Mouse (Mus musculus) activated CD4-positive, CD25-positive, alpha-beta regulatory T cell, adult 4 months (primary cell): Measurements from ENCODE around the gene Denr. TPM values are rescaled to one million over a fixed set of nuclear protein-coding genes. Genes with fewer than 3 reads are reported as not detected.

Experiments
- ATAC-seq: one replicate; pipeline ENCODE4 v1.8.0; 2017
- polyA plus RNA-seq, 2 experiments: library from polyadenylated mRNA; unstranded; fragments of 100-300 nt; shearing (Covaris generic); gene quantifications; one replicate each; pipeline ENCODE4 v1.2.1; 2017

Gene Denr
- polyA plus RNA-seq, 2 experiments from 2014 or later, result 81.2 to 84.6 TPM

- peak; percentile 47 for ATAC-seq
Observed at GRCm38 (mm10) chr5:123973299-123974178, 66.6 kb downstream of the Denr start, which contains the start of gene Hip1r. Gene Hip1r, plus strand, starts transcription at chr5:123973628.

GRCm38 (mm10) chr5:123974179-123974485 is 67.2 kb downstream of the Denr start:
- ATAC-seq, result no peak

- peak; percentile 64 for ATAC-seq
Observed at GRCm38 (mm10) chr5:123974616-123975111, 67.7 kb downstream of the Denr start.

GRCm38 (mm10) chr5:123975668-123976180 is 68.7 kb downstream of the Denr start:
- ATAC-seq, result no peak

- ATAC-seq, result no peak
Observed at GRCm38 (mm10) chr5:123977231-123977630, 70.3 kb downstream of the Denr start.

GRCm38 (mm10) chr5:123978131-123978530 is 71.2 kb downstream of the Denr start:
- no peak for ATAC-seq

Other genes starting within 250 kb of the Denr start
- gene Clip1, start 222.6 kb upstream of the Denr start, polyA plus RNA-seq, result 10 to 100 TPM; 43.3 to 49.8 TPM
- 10 to 100 TPM; 55.2 to 55.4 TPM for gene Zcchc8, start 186.1 kb upstream of the Denr start, polyA plus RNA-seq
- 100 to 1,000 TPM; 149 to 161 TPM for gene Rsrc2, start 157.8 kb upstream of the Denr start, polyA plus RNA-seq
- 1 to 10 TPM; 5.5 to 8.9 TPM for gene Kntc1, start 157.5 kb upstream of the Denr start, polyA plus RNA-seq
- gene Hcar2, start 41.7 kb upstream of the Denr start, polyA plus RNA-seq, result not detected
- gene Hcar1, start 27.2 kb upstream of the Denr start, polyA plus RNA-seq, result not detected
- gene Gm43518, start 20.2 kb downstream of the Denr start, polyA plus RNA-seq, result 1 to 10 TPM; 3.1 to 3.7 TPM
- gene Ccdc62, start 23.5 kb downstream of the Denr start, polyA plus RNA-seq, result 1 to 10 TPM; 6.1 to 6.9 TPM
- gene Hip1r, start 66.5 kb downstream of the Denr start, polyA plus RNA-seq, result 10 to 100 TPM in 1 of 2 experiments, 1 to 10 TPM in 1; 9.9 to 12.9 TPM
- 10 to 100 TPM; 17.6 to 22.8 TPM for gene Vps37b, start 125.1 kb downstream of the Denr start, polyA plus RNA-seq
- gene Abcb9, start 188.6 kb downstream of the Denr start, polyA plus RNA-seq, result 10 to 100 TPM; 12.0 to 23.4 TPM
- 10 to 100 TPM; 16.3 to 21.2 TPM for gene Ogfod2, start 205.1 kb downstream of the Denr start, polyA plus RNA-seq
- gene Arl6ip4, start 208.9 kb downstream of the Denr start, polyA plus RNA-seq, result 10 to 100 TPM; 59.1 to 76.7 TPM